Mouse (Mus musculus) kidney, adult 18-20 months (tissue): ENCODE results near the gene Icmt.

Experiments
- DNase-seq: peaks from one replicate; pipeline ENCODE4 v3.0.0; 2021

Icmt gene

GRCm38 (mm10) chr4:152276389-152277347 is 20.4 kb upstream of the Icmt start:
- DNase-seq = no peak

- no peak for DNase-seq
Observed at GRCm38 (mm10) chr4:152277916-152278315, 19.1 kb upstream of the Icmt start.

GRCm38 (mm10) chr4:152278986-152279385 is 18.0 kb upstream of the Icmt start:
- no peak for DNase-seq

- DNase-seq = no peak
Observed at GRCm38 (mm10) chr4:152281601-152282000, 15.4 kb upstream of the Icmt start.

- no peak for DNase-seq
Observed at GRCm38 (mm10) chr4:152282721-152283120, 14.3 kb upstream of the Icmt start.

- DNase-seq = peak; percentile 86
Observed at GRCm38 (mm10) chr4:152283186-152283950, 13.7 kb upstream of the Icmt start.

- DNase-seq = peak; percentile 71
Observed at GRCm38 (mm10) chr4:152285505-152285904, 11.5 kb upstream of the Icmt start.

- DNase-seq = no peak
Observed at GRCm38 (mm10) chr4:152286183-152286582, 10.8 kb upstream of the Icmt start.

GRCm38 (mm10) chr4:152286887-152287286 is 10.1 kb upstream of the Icmt start:
- DNase-seq = peak; percentile 69

- DNase-seq = no peak
Observed at GRCm38 (mm10) chr4:152287317-152288120, 9.5 kb upstream of the Icmt start.

GRCm38 (mm10) chr4:152288398-152288945 is 8.6 kb upstream of the Icmt start:
- DNase-seq = no peak

GRCm38 (mm10) chr4:152290385-152290784 is 6.6 kb upstream of the Icmt start:
- no peak for DNase-seq

GRCm38 (mm10) chr4:152290991-152291390 is 6.0 kb upstream of the Icmt start:
- DNase-seq = no peak

GRCm38 (mm10) chr4:152291562-152291961 is 5.5 kb upstream of the Icmt start, which contains the start of gene Hes3:
Gene Hes3, minus strand, starts transcription at chr4:152291662.
- DNase-seq = no peak

GRCm38 (mm10) chr4:152292102-152292765 is 4.8 kb upstream of the Icmt start:
- DNase-seq = no peak

- DNase-seq = no peak
Observed at GRCm38 (mm10) chr4:152294188-152294929, 2.7 kb upstream of the Icmt start.

- no peak for DNase-seq
Observed at GRCm38 (mm10) chr4:152295916-152296315, 1.1 kb upstream of the Icmt start.

- DNase-seq = no peak
Observed at GRCm38 (mm10) chr4:152296371-152296770, 656 bp upstream of the Icmt start.

- DNase-seq = no peak
Observed at GRCm38 (mm10) chr4:152298836-152299235, 1.8 kb downstream of the Icmt start.

GRCm38 (mm10) chr4:152300375-152300774 is 3.3 kb downstream of the Icmt start:
- no peak for DNase-seq

GRCm38 (mm10) chr4:152302012-152302411 is 5.0 kb downstream of the Icmt start:
- peak; percentile 51 for DNase-seq
